Mouse (Mus musculus) gastrocnemius, postnatal 14 days (tissue): Measurements from ENCODE around the gene Gm42906. TPM values are rescaled to one million over a fixed set of nuclear protein-coding genes. Genes with fewer than 3 reads are reported as not detected.
A peak's percentile ranks its signal among the peaks of the same experiment; 100 is the strongest.

Source experiments
- DNase-seq: peaks from one replicate; pipeline ENCODE4 v3.0.0; 2021; ENCODE audit warnings: mixed read lengths
- intact Hi-C: fragments of 180-260 bp; cut with DNase I; formaldehyde crosslinking; loops from one replicate; pipeline ENCODE4 v1.15.1; 2025; ENCODE audit warnings: low total_unique reads
- total RNA-seq, 2 experiments: library from RNA; stranded (reverse); gene quantifications; 2 replicates each; pipeline ENCODE4 v1.2.3; 2021

Gm42906 gene
- total RNA-seq, 2 experiments from 2014 or later: 1.5 TPM; not detected in 1

- no peak for DNase-seq
- intact Hi-C loops: no loop called here
Observed at GRCm38 (mm10) chr5:151202925-151203324, 225.0 kb downstream of the Gm42906 start.

GRCm38 (mm10) chr5:151201220-151201619 is 226.7 kb downstream of the Gm42906 start:
- intact Hi-C loops: no loop called here
- DNase-seq: no peak

GRCm38 (mm10) chr5:151199235-151199634 is 228.7 kb downstream of the Gm42906 start:
- intact Hi-C loops: no loop called here

GRCm38 (mm10) chr5:151196603-151197272 is 231.2 kb downstream of the Gm42906 start:
- intact Hi-C loops: no loop called here
- DNase-seq: no peak

More at GRCm38 (mm10) chr5:151199235-151199634, 228.7 kb downstream of the Gm42906 start:
- no peak for DNase-seq

- no peak for DNase-seq
- intact Hi-C loops: no loop called here
Observed at GRCm38 (mm10) chr5:151193885-151194520, 234.0 kb downstream of the Gm42906 start.

GRCm38 (mm10) chr5:151192266-151192665 is 235.7 kb downstream of the Gm42906 start:
- no peak for DNase-seq
- intact Hi-C loops: no loop called here

- no peak for DNase-seq
- intact Hi-C loops: no loop called here
Observed at GRCm38 (mm10) chr5:151190764-151191163, 237.2 kb downstream of the Gm42906 start.

GRCm38 (mm10) chr5:151189789-151190378 is 238.1 kb downstream of the Gm42906 start:
- intact Hi-C loops: no loop called here
- DNase-seq: peak; percentile 71

- no peak for DNase-seq
- intact Hi-C loops: no loop called here
Observed at GRCm38 (mm10) chr5:151189321-151189720, 238.6 kb downstream of the Gm42906 start.

- intact Hi-C loops: no loop called here
- DNase-seq: no peak
Observed at GRCm38 (mm10) chr5:151188659-151189058, 239.3 kb downstream of the Gm42906 start.

GRCm38 (mm10) chr5:151187336-151187735 is 240.6 kb downstream of the Gm42906 start:
- intact Hi-C loops: no loop called here
- DNase-seq: no peak

GRCm38 (mm10) chr5:151185286-151185856 is 242.6 kb downstream of the Gm42906 start:
- DNase-seq: no peak
- intact Hi-C loops: no loop called here

GRCm38 (mm10) chr5:151183656-151184240 is 244.2 kb downstream of the Gm42906 start:
- intact Hi-C loops: no loop called here

GRCm38 (mm10) chr5:151181288-151181687 is 246.7 kb downstream of the Gm42906 start:
- intact Hi-C loops: no loop called here
- DNase-seq: no peak

More at GRCm38 (mm10) chr5:151183656-151184240, 244.2 kb downstream of the Gm42906 start:
- DNase-seq: no peak

- intact Hi-C loops: no loop called here
- DNase-seq: no peak
Observed at GRCm38 (mm10) chr5:151180176-151180785, 247.7 kb downstream of the Gm42906 start.

GRCm38 (mm10) chr5:151177171-151177570 is 250.8 kb downstream of the Gm42906 start:
- DNase-seq: no peak
- intact Hi-C loops: no loop called here

GRCm38 (mm10) chr5:151175897-151176313 is 252.1 kb downstream of the Gm42906 start:
- intact Hi-C loops: no loop called here
- DNase-seq: no peak

- intact Hi-C loops: no loop called here
- no peak for DNase-seq
Observed at GRCm38 (mm10) chr5:151174485-151175460, 253.2 kb downstream of the Gm42906 start.
